Mouse (Mus musculus) common myeloid progenitor, adult 5-6 weeks (primary cell): ENCODE results near the gene Spdya. TPM values are rescaled to one million over a fixed set of nuclear protein-coding genes. Genes with fewer than 3 reads are reported as not detected.
"Not testable (repeated sequence)": the region's sequence is repeated elsewhere in the genome, so short reads cannot be mapped to it uniquely, and the experiment has no call there.

Experiments used
- ATAC-seq: replicated peaks from 2 replicates; pipeline ENCODE4 v1.8.0; 2016; ENCODE audit warnings: low read depth, mild to moderate bottlenecking, moderate TSS enrichment, inconsistent platforms; ENCODE audit not compliant: poor library complexity, severe bottlenecking
- total RNA-seq: library from RNA; stranded (forward); fragments of 200-1000, 187-1606 nt; gene quantifications from 2 replicates; pipeline ENCODE4 v1.2.3, GENCODE M21; 2017

Gene Spdya
- total RNA-seq, 1 experiment from 2014 or later: not detected

DNA sequence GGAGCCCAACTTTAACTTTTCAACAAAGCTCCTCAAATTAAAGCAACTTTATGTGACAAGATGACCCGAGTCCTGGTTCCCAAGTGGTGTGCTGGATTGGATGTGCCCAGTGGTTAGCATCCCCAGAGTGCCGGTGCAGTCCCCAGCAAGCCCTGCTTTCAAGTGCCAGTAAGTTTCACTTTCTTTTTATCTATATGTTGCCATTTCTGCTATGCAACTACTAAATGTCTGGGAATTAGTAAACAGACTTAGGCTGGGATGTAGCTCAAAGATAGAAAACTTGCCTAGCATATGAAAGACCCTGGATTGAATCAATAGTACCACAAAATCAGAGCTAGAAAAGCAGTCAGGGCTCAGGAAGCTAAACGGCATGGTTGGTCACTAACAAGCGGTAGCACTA lies 66.1 kb downstream of the Spdya start:
- no peak for ATAC-seq

GRCm38 (mm10) chr17:71631806-71632205 lies 79.9 kb downstream of the Spdya start:
- ATAC-seq: no peak

DNA sequence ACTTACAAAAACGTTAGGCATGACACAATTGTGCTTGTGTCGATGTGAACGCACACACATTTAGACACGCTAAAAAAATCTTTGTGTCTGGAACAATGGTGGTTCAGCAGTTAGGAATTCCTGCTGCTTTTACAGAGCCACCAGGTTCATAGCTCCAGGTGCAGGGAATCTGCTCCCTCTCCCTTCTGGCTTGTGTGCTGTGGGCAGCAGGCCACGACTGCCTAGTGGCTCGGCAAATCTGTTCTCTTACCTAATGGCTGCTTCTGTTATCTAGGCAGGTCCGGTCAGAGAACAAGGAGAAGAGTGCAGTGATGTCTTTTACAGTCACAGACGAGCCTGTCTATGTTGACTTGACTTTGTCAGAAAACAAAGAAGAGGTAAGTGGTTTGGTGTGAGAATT lies 81.5 kb downstream of the Spdya start:
- no peak for ATAC-seq

DNA sequence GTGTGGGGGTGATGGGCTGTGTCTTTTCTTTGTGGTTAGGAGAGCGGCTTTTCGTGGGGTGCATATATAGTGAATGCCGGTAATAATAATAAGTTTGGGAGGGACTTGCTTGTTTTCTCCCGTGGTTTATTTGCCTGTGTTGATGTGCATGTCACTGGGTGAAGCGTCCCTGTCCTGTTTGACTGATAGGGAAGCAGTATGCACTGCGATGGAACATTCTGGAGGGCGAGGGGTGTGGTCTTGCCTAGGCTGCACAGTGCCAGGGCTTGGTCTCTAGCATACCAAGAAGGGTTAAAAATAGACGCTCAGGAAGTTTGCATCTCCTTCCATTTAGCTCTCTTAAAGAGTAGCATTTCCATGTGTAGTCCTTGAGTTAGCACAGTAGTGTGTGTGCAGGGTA lies 84.9 kb downstream of the Spdya start:
- ATAC-seq: no peak

DNA sequence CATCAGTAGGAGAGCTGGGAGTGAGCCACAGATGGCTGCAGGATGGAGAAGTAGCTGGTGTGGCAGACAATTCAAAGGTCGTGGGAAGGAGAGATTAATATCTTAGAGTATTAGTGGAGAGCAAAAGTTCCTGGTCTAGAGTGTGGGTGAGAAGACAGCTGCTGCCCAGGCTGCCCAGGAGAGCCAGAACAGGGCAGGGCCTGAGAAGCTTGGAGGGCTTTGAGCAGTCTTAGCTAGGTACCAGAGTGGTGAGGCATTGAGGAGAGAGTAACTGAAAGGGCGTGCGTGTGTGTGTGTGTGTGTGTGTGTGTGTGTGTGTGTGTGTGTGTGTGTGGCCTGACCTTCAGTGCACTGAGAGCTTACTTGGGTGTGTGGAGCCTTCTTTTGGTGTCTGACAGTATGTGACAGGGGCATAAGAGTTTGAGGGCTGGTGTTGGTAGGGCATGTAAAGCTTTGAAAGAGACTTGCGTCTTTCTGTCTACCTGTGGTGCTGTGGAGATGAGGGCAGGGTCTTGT lies 85.9 kb downstream of the Spdya start:
- ATAC-seq: no peak

DNA sequence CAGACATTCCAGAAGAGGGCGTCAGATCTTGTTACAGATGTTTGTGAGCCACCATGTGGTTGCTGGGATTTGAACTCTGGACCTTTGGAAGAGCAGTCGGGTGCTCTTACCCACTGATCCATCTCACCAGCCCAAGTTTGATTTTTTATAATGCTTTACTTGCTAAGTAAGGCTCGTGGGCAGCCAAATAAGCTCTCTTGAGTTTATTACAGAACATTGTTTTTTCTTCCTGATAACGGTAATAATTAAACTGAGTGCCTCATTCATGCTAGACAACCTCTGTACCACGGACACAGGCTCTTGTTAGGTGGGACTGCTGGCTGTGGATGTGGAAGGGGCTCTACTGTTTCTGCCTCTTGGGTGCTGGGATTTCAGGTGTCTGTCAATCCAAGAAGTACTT lies 87.2 kb downstream of the Spdya start:
- ATAC-seq: not testable (repeated sequence)

Other genes with a start within 250 kb of the Spdya start
- gene Emilin2, start 240.1 kb upstream of the Spdya start, total RNA-seq: 36.8 and 41.2 TPM in 2 replicates
- 3.0 and 6.5 TPM in 2 replicates for gene Gm4707, start 92.1 kb upstream of the Spdya start, total RNA-seq
- 215 and 225 TPM in 2 replicates for gene Smchd1, start 76.7 kb upstream of the Spdya start, total RNA-seq
- 90.5 and 91.4 TPM in 2 replicates for gene Ndc80, start 25.2 kb upstream of the Spdya start, total RNA-seq
- 344 and 391 TPM in 2 replicates for gene Wdr43, start 63.8 kb downstream of the Spdya start, total RNA-seq
- not detected in 2 replicates for gene Togaram2, start 121.2 kb downstream of the Spdya start, total RNA-seq
- gene Pcare, start 200.8 kb downstream of the Spdya start, total RNA-seq: not detected in 2 replicates
- gene Clip4, start 216.4 kb downstream of the Spdya start, total RNA-seq: 0.19 TPM in 1 of 2 replicates, not detected in the other